Mouse (Mus musculus): ENCODE results near the gene Tmem184a. TPM values are rescaled to one million over a fixed set of nuclear protein-coding genes. Genes with fewer than 3 reads are reported as not detected.

Gene Tmem184a
- polyA plus RNA-seq, 1 experiment from 2014 or later, result 1.7 TPM

- H3K4me2 ChIP-seq (ENCODE audit: low read depth, low read length), result no peak overlapping the region
- H3K9ac ChIP-seq (ENCODE audit: low read depth, low read length), result peak overlapping the region; percentile 44
- peak overlapping the region; percentile 76 for H3K27ac ChIP-seq (ENCODE audit: low read length)
- H3K36me3 ChIP-seq (ENCODE audit: control insufficient read depth, insufficient read depth), result peaks cover 3% of the 10 kb centered on the region; the same call in 1 of the 2 replicates
- H3K27me3 ChIP-seq (ENCODE audit: control insufficient read depth, insufficient read depth, low read depth, low read length), result peaks cover 3% of the 10 kb centered on the region
- peak; percentile 27 for ATAC-seq (ENCODE audit: low read depth)
- H3K4me3 ChIP-seq (ENCODE audit: low read depth, low read length), result no peak overlapping the region
- H3K4me1 ChIP-seq (ENCODE audit: control insufficient read depth, low read depth, low read length), result peaks cover 52% of the 10 kb centered on the region
- 73% methylated on average over 3 of the region's 3 CpGs for WGBS (ENCODE audit: insufficient replicate concordance)
- H3K9me3 ChIP-seq (replicated peaks; ENCODE audit: control insufficient read depth, low read length), result no peaks in the 10 kb centered on the region
Observed at GRCm38 (mm10) chr5:139818056-139818455, 1.7 kb downstream of the Tmem184a start.

GRCm38 (mm10) chr5:139817292-139817691 is 2.4 kb downstream of the Tmem184a start:
- H3K4me1 ChIP-seq (ENCODE audit: control insufficient read depth, low read depth, low read length), result peaks cover 55% of the 10 kb centered on the region
- H3K36me3 ChIP-seq (ENCODE audit: control insufficient read depth, insufficient read depth), result no peaks in the 10 kb centered on the region
- H3K4me3 ChIP-seq (ENCODE audit: low read depth, low read length), result no peak overlapping the region
- H3K27ac ChIP-seq (ENCODE audit: low read length), result peak overlapping the region; percentile 76; the same call in 1 of the 2 replicates
- H3K27me3 ChIP-seq (ENCODE audit: control insufficient read depth, insufficient read depth, low read depth, low read length), result peaks cover 3% of the 10 kb centered on the region
- H3K9me3 ChIP-seq (replicated peaks; ENCODE audit: control insufficient read depth, low read length), result no peaks in the 10 kb centered on the region
- no peak overlapping the region for H3K4me2 ChIP-seq (ENCODE audit: low read depth, low read length)
- WGBS (ENCODE audit: insufficient replicate concordance), result 5% methylated on average over 1 of the region's 1 CpGs
- H3K9ac ChIP-seq (ENCODE audit: low read depth, low read length), result no peak overlapping the region
- no peak for ATAC-seq (ENCODE audit: low read depth)

GRCm38 (mm10) chr5:139816445-139816844 is 3.3 kb downstream of the Tmem184a start:
- H3K27ac ChIP-seq (ENCODE audit: low read length), result peak overlapping the region; percentile 32; the same call in 1 of the 2 replicates
- no peak overlapping the region for H3K9ac ChIP-seq (ENCODE audit: low read depth, low read length)
- H3K9me3 ChIP-seq (replicated peaks; ENCODE audit: control insufficient read depth, low read length), result no peaks in the 10 kb centered on the region
- no peak for ATAC-seq (ENCODE audit: low read depth)
- no peaks in the 10 kb centered on the region for H3K36me3 ChIP-seq (ENCODE audit: control insufficient read depth, insufficient read depth)
- no peak overlapping the region for H3K4me3 ChIP-seq (ENCODE audit: low read depth, low read length)
- peaks cover 3% of the 10 kb centered on the region for H3K27me3 ChIP-seq (ENCODE audit: control insufficient read depth, insufficient read depth, low read depth, low read length)
- peaks cover 58% of the 10 kb centered on the region for H3K4me1 ChIP-seq (ENCODE audit: control insufficient read depth, low read depth, low read length)
- H3K4me2 ChIP-seq (ENCODE audit: low read depth, low read length), result no peak overlapping the region

- H3K36me3 ChIP-seq (ENCODE audit: control insufficient read depth, insufficient read depth), result no peaks in the 10 kb centered on the region
- H3K4me3 ChIP-seq (ENCODE audit: low read depth, low read length), result no peak overlapping the region
- no peaks in the 10 kb centered on the region for H3K9me3 ChIP-seq (replicated peaks; ENCODE audit: control insufficient read depth, low read length)
- no peak overlapping the region for H3K9ac ChIP-seq (ENCODE audit: low read depth, low read length)
- H3K27ac ChIP-seq (ENCODE audit: low read length), result peak overlapping the region; percentile 45
- H3K4me2 ChIP-seq (ENCODE audit: low read depth, low read length), result no peak overlapping the region
- ATAC-seq (ENCODE audit: low read depth), result no peak
- WGBS (ENCODE audit: insufficient replicate concordance), result 71% methylated on average over 6 of the region's 6 CpGs
- peaks cover 3% of the 10 kb centered on the region for H3K27me3 ChIP-seq (ENCODE audit: control insufficient read depth, insufficient read depth, low read depth, low read length)
- peaks cover 59% of the 10 kb centered on the region for H3K4me1 ChIP-seq (ENCODE audit: control insufficient read depth, low read depth, low read length)
Observed at GRCm38 (mm10) chr5:139815964-139816363, 3.8 kb downstream of the Tmem184a start.

- WGBS (ENCODE audit: insufficient replicate concordance), result 31% methylated on average over 13 of the region's 13 CpGs
- Histone ChIP-seq H3K36me3 (ENCODE audit: control insufficient read depth, insufficient read depth) (no peaks in the 10 kb centered on the region), H3K9me3 (replicated peaks; ENCODE audit: control insufficient read depth, low read length) (no peaks in the 10 kb centered on the region), H3K27ac (ENCODE audit: low read length) (no peak overlapping the region), H3K4me3 (ENCODE audit: low read depth, low read length) (peak overlapping the region; percentile 9; the same call in 1 of the 2 replicates), H3K27me3 (ENCODE audit: control insufficient read depth, insufficient read depth, low read depth, low read length) (peaks cover 3% of the 10 kb centered on the region), H3K9ac (ENCODE audit: low read depth, low read length) (peak overlapping the region; percentile 51; the same call in 1 of the 2 replicates), H3K4me1 (ENCODE audit: control insufficient read depth, low read depth, low read length) (peaks cover 61% of the 10 kb centered on the region), H3K4me2 (ENCODE audit: low read depth, low read length) (peak overlapping the region; percentile 26; the same call in 1 of the 2 replicates)
- no peak for ATAC-seq (ENCODE audit: low read depth)
Observed at GRCm38 (mm10) chr5:139813963-139814381, 5.7 kb downstream of the Tmem184a start.

- Histone ChIP-seq H3K27ac (ENCODE audit: low read length) (0 out of 2 replicates have a peak overlapping the region, but pooled peaks have one; percentile 22), H3K4me2 (ENCODE audit: low read depth, low read length) (0 out of 2 replicates have a peak overlapping the region, but pooled peaks have one; percentile 6), H3K9me3 (replicated peaks; ENCODE audit: control insufficient read depth, low read length) (no peaks in the 10 kb centered on the region), H3K4me3 (ENCODE audit: low read depth, low read length) (no peak overlapping the region), H3K36me3 (ENCODE audit: control insufficient read depth, insufficient read depth) (no peaks in the 10 kb centered on the region), H3K27me3 (ENCODE audit: control insufficient read depth, insufficient read depth, low read depth, low read length) (peaks cover 3% of the 10 kb centered on the region), H3K4me1 (ENCODE audit: control insufficient read depth, low read depth, low read length) (peaks cover 53% of the 10 kb centered on the region), H3K9ac (ENCODE audit: low read depth, low read length) (no peak overlapping the region)
- 38% methylated on average over 10 of the region's 10 CpGs for WGBS (ENCODE audit: insufficient replicate concordance)
- no peak for ATAC-seq (ENCODE audit: low read depth)
Observed at GRCm38 (mm10) chr5:139813126-139813490, 6.6 kb downstream of the Tmem184a start.

- 65% methylated on average over 20 of the region's 20 CpGs for WGBS (ENCODE audit: insufficient replicate concordance)
- no peaks in the 10 kb centered on the region for H3K36me3 ChIP-seq (ENCODE audit: control insufficient read depth, insufficient read depth)
- H3K4me2 ChIP-seq (ENCODE audit: low read depth, low read length), result 0 out of 2 replicates have a peak overlapping the region, but pooled peaks have one; percentile 6
- peaks cover 3% of the 10 kb centered on the region for H3K27me3 ChIP-seq (ENCODE audit: control insufficient read depth, insufficient read depth, low read depth, low read length)
- no peak for ATAC-seq (ENCODE audit: low read depth)
- 0 out of 2 replicates have a peak overlapping the region, but pooled peaks have one; percentile 26 for H3K27ac ChIP-seq (ENCODE audit: low read length)
- H3K4me1 ChIP-seq (ENCODE audit: control insufficient read depth, low read depth, low read length), result peaks cover 47% of the 10 kb centered on the region
- H3K9me3 ChIP-seq (replicated peaks; ENCODE audit: control insufficient read depth, low read length), result no peaks in the 10 kb centered on the region
- H3K9ac ChIP-seq (ENCODE audit: low read depth, low read length), result no peak overlapping the region
- no peak overlapping the region for H3K4me3 ChIP-seq (ENCODE audit: low read depth, low read length)
Observed at GRCm38 (mm10) chr5:139812398-139813125, 7.2 kb downstream of the Tmem184a start.

- Histone ChIP-seq H3K27ac (ENCODE audit: low read length) (0 out of 2 replicates have a peak overlapping the region, but pooled peaks have one; percentile 26), H3K9ac (ENCODE audit: low read depth, low read length) (peak overlapping the region; percentile 40), H3K4me2 (ENCODE audit: low read depth, low read length) (no peak overlapping the region), H3K27me3 (ENCODE audit: control insufficient read depth, insufficient read depth, low read depth, low read length) (peaks cover 3% of the 10 kb centered on the region), H3K9me3 (replicated peaks; ENCODE audit: control insufficient read depth, low read length) (no peaks in the 10 kb centered on the region; the same call in 1 of the 2 replicates), H3K4me3 (ENCODE audit: low read depth, low read length) (no peak overlapping the region), H3K36me3 (ENCODE audit: control insufficient read depth, insufficient read depth) (no peaks in the 10 kb centered on the region), H3K4me1 (ENCODE audit: control insufficient read depth, low read depth, low read length) (peaks cover 45% of the 10 kb centered on the region)
- 46% methylated on average over 15 of the region's 15 CpGs for WGBS (ENCODE audit: insufficient replicate concordance)
- ATAC-seq (ENCODE audit: low read depth), result peak; percentile 50
Observed at GRCm38 (mm10) chr5:139811677-139812397, 7.9 kb downstream of the Tmem184a start.
